Mouse (Mus musculus) hindbrain, postnatal 0 days (tissue): Measurements from ENCODE around the gene Zfhx2. TPM values are rescaled to one million over a fixed set of nuclear protein-coding genes. Genes with fewer than 3 reads are reported as not detected.
A peak's percentile ranks its signal among the peaks of the same experiment; 100 is the strongest.

Experiments used
- ATAC-seq: fragments of 200-750 bp; cut with Nextera tagmentation; 2 replicates; pipeline ENCODE4 v1.8.0; 2017; ENCODE audit warnings: mild to moderate bottlenecking, moderate TSS enrichment, moderate library complexity
- DNase-seq: peaks from one replicate; pipeline ENCODE4 v3.0.0-alpha.2; 2015; ENCODE audit warnings: low spot score
- H3K27ac ChIP-seq: fragments of 300-500 bp; sonication (generic); 2 replicates; pipeline ENCODE4 v1.5.1; 2014; ENCODE audit warnings: mild to moderate bottlenecking
- H3K27me3 ChIP-seq: fragments of 300-500 bp; sonication (generic); 2 replicates; pipeline ENCODE4 v1.6.1; 2014; ENCODE audit warnings: low read length, mixed read lengths; ENCODE audit not compliant: insufficient read depth
- H3K36me3 ChIP-seq: fragments of 300-500 bp; sonication (generic); 2 replicates; pipeline ENCODE4 v1.6.1; 2014; ENCODE audit warnings: low read length, mixed read lengths; ENCODE audit not compliant: insufficient read depth
- H3K4me1 ChIP-seq: fragments of 300-500 bp; sonication (generic); 2 replicates; pipeline ENCODE4 v1.6.1; 2014; ENCODE audit warnings: antibody characterized with exemption, low read length, mixed read lengths; ENCODE audit not compliant: insufficient read depth
- H3K4me2 ChIP-seq: fragments of 300-500 bp; sonication (generic); 2 replicates; pipeline ENCODE4 v1.6.1; 2014; ENCODE audit warnings: low read depth, mild to moderate bottlenecking, low read length, moderate library complexity, mixed read lengths
- H3K4me3 ChIP-seq: fragments of 300-500 bp; sonication (generic); 2 replicates; pipeline ENCODE4 v1.5.1; 2014; ENCODE audit warnings: low read length
- H3K9ac ChIP-seq: fragments of 300-500 bp; sonication (generic); replicated peaks from 2 replicates; pipeline ENCODE4 v1.6.1; 2014; ENCODE audit warnings: mild to moderate bottlenecking, low read length, moderate library complexity, mixed read lengths
- H3K9me3 ChIP-seq: fragments of 300-500 bp; sonication (generic); 2 replicates; pipeline ENCODE4 v1.6.1; 2016; ENCODE audit warnings: low read length, mixed read lengths
- CTCF ChIP-seq: IDR thresholded peaks from 2 replicates; pipeline ENCODE4 v1.5.1; 2016; ENCODE audit warnings: antibody characterized with exemption, control low read depth, low read depth
- WGBS: fragments of 180-500 bp; shearing (Covaris S2); extraction: QIAGEN DNeasy Blood & Tissue Kit; methylation state at CpG from one replicate; pipeline ENCODE4 v1.1.7; 2014; 5-methylcytosine and 5-hydroxymethylcytosine counted together
- polyA plus RNA-seq: library from polyadenylated mRNA; unstranded; fragments of >200 nt; fragmentation: Nextera tagmentation; extraction: Ambion mirVana; gene quantifications from 2 replicates; pipeline ENCODE4 v1.2.1, GENCODE M21; 2015
- total RNA-seq: library from RNA; depleted of rRNA; stranded (reverse); fragments of >200 nt; gene quantifications from 2 replicates; pipeline ENCODE4 v1.2.3, GENCODE M21; 2014

Zfhx2 gene
- total and polyA plus RNA-seq, 2 experiments from 2014 or later: 8.1 to 10.9 TPM

- TF ChIP-seq CTCF: peak; percentile 94
- ATAC-seq: peak; percentile 55
- H3K9me3 ChIP-seq: no peaks in the 10 kb centered on the region
- no peak overlapping the region for H3K4me3 ChIP-seq
- no peaks in the 10 kb centered on the region for H3K27me3 ChIP-seq
- H3K4me1 ChIP-seq: peaks cover 11% of the 10 kb centered on the region; the same call in 1 of the 2 replicates
- DNase-seq: peak; percentile 89
- 0 out of 2 replicates have a peak, but pooled peaks cover 6% of the 10 kb centered on the region for H3K36me3 ChIP-seq
- H3K4me2 ChIP-seq: no peak overlapping the region
- H3K27ac ChIP-seq: peak overlapping the region; percentile 82; the same call in 1 of the 2 replicates
- WGBS: 21% methylated on average over 8 of the region's 8 CpGs
- H3K9ac ChIP-seq: peak overlapping the region; percentile 22; the same call in 1 of the 2 replicates
Measured at GRCm38 (mm10) chr14:55079214-55079970, 12.7 kb downstream of the Zfhx2 start.

- H3K4me2 ChIP-seq: peak overlapping the region; percentile 6; the same call in 1 of the 2 replicates
Measured at GRCm38 (mm10) chr14:55078366-55078989, 13.6 kb downstream of the Zfhx2 start.

GRCm38 (mm10) chr14:55077481-55078365, 14.4 kb downstream of the Zfhx2 start:
- no peaks in the 10 kb centered on the region for H3K27me3 ChIP-seq
- TF ChIP-seq CTCF: no peak
- no peak overlapping the region for H3K9ac ChIP-seq
- DNase-seq (peak; percentile 73), ATAC-seq (peak; percentile 41; the same call in 1 of the 2 replicates)
- peaks cover 11% of the 10 kb centered on the region; the same call in 1 of the 2 replicates for H3K4me1 ChIP-seq
- H3K27ac ChIP-seq: peak overlapping the region; percentile 82
- peaks cover 23% of the 10 kb centered on the region; the same call in 1 of the 2 replicates for H3K36me3 ChIP-seq
- no peak overlapping the region for H3K4me3 ChIP-seq
- WGBS: 14% methylated on average over 15 of the region's 15 CpGs
- H3K9me3 ChIP-seq: no peaks in the 10 kb centered on the region
- no peak overlapping the region; the same call in 1 of the 2 replicates for H3K4me2 ChIP-seq

More at GRCm38 (mm10) chr14:55078366-55078989, 13.6 kb downstream of the Zfhx2 start:
- peak overlapping the region; percentile 31; the same call in 1 of the 2 replicates for H3K9ac ChIP-seq
- no peaks in the 10 kb centered on the region for H3K27me3 ChIP-seq
- DNase-seq (peak; percentile 61), ATAC-seq (peak; percentile 39)
- H3K9me3 ChIP-seq: no peaks in the 10 kb centered on the region
- 0 out of 2 replicates have a peak, but pooled peaks cover 15% of the 10 kb centered on the region for H3K36me3 ChIP-seq
- 10% methylated on average over 23 of the region's 23 CpGs for WGBS
- H3K4me1 ChIP-seq: peaks cover 11% of the 10 kb centered on the region; the same call in 1 of the 2 replicates
- no peak overlapping the region for H3K4me3 ChIP-seq
- no peak for TF ChIP-seq CTCF
- peak overlapping the region; percentile 82 for H3K27ac ChIP-seq

GRCm38 (mm10) chr14:55076956-55077355, 15.2 kb downstream of the Zfhx2 start:
- TF ChIP-seq CTCF: no peak
- ATAC-seq (no peak), DNase-seq (no peak)
- Histone ChIP-seq H3K4me1 (peaks cover 11% of the 10 kb centered on the region; the same call in 1 of the 2 replicates), H3K9ac (no peak overlapping the region), H3K27me3 (no peaks in the 10 kb centered on the region), H3K27ac (peak overlapping the region; percentile 82; the same call in 1 of the 2 replicates), H3K36me3 (peaks cover 23% of the 10 kb centered on the region), H3K4me3 (no peak overlapping the region), H3K4me2 (no peak overlapping the region), H3K9me3 (no peaks in the 10 kb centered on the region)
- WGBS: 59% methylated on average over 3 of the region's 3 CpGs

GRCm38 (mm10) chr14:55076224-55076623, 15.9 kb downstream of the Zfhx2 start:
- no peaks in the 10 kb centered on the region for H3K27me3 ChIP-seq
- no peak overlapping the region for H3K4me2 ChIP-seq
- TF ChIP-seq CTCF: no peak
- H3K9ac ChIP-seq: no peak overlapping the region
- no peak overlapping the region for H3K4me3 ChIP-seq
- DNase-seq (peak; percentile 51), ATAC-seq (no peak)
- H3K36me3 ChIP-seq: peaks cover 23% of the 10 kb centered on the region
- H3K4me1 ChIP-seq: peaks cover 11% of the 10 kb centered on the region; the same call in 1 of the 2 replicates
- 20% methylated on average over 6 of the region's 6 CpGs for WGBS
- peak overlapping the region; percentile 7 for H3K27ac ChIP-seq
- H3K9me3 ChIP-seq: no peaks in the 10 kb centered on the region

- ATAC-seq: no peak
- WGBS: 84% methylated on average over 12 of the region's 12 CpGs
- Histone ChIP-seq H3K27me3 (no peaks in the 10 kb centered on the region), H3K4me2 (no peak overlapping the region), H3K9ac (no peak overlapping the region), H3K27ac (no peak overlapping the region), H3K4me3 (no peak overlapping the region), H3K9me3 (no peaks in the 10 kb centered on the region), H3K4me1 (peaks cover 11% of the 10 kb centered on the region; the same call in 1 of the 2 replicates), H3K36me3 (peaks cover 23% of the 10 kb centered on the region)
- TF ChIP-seq CTCF: no peak
- no peak for DNase-seq
Measured at GRCm38 (mm10) chr14:55074416-55074815, 17.7 kb downstream of the Zfhx2 start.
